8 mouse cellular contexts compared by ENCODE assay signal in genomic region chr3:51364703-51365516, GRCm38 (mm10). TPM values are rescaled to one million over a fixed set of nuclear protein-coding genes. Genes with fewer than 3 reads are reported as not detected.
DNase-seq lines count a peak whose midpoint lies in the region; ATAC-seq and TF ChIP-seq lines count a peak whose summit lies in the region.

No protein-coding gene starts in this region.

- peak overlapping the region; percentile 50 for H3K9ac ChIP-seq in forebrain, embryonic 15.5 days (replicated peaks)
- peak overlapping the region; percentile 44; the same call in 1 of the 2 replicates for H3K9ac ChIP-seq in liver, postnatal 0 days (replicated peaks)
- peak overlapping the region; percentile 62 for H3K9ac ChIP-seq in neural tube, embryonic 13.5 days
- peak overlapping the region; percentile 51 for H3K9ac ChIP-seq in stomach, postnatal 0 days (ENCODE audit: low read length)

- 7% methylated on average over 31 of the region's 31 CpGs for WGBS in forebrain, embryonic 15.5 days
- WGBS in liver, postnatal 0 days (ENCODE audit: insufficient replicate concordance), result 5% methylated on average over 31 of the region's 31 CpGs
- 7% methylated on average over 31 of the region's 31 CpGs for WGBS in neural tube, embryonic 13.5 days
- 7% methylated on average over 31 of the region's 31 CpGs for WGBS in stomach, postnatal 0 days

- ATAC-seq in G1E (ENCODE audit: extremely low read depth, insufficient number of reproducible peaks, low FRiP score, poor library complexity, severe bottlenecking), result peak; percentile 83
- ATAC-seq in forebrain, embryonic 15.5 days (replicated peaks), result peak; percentile 94
- peak; percentile 92 for ATAC-seq in liver, postnatal 0 days
- peak; percentile 91 for ATAC-seq in neural tube, embryonic 13.5 days (ENCODE audit: low read depth)
- ATAC-seq in stomach, postnatal 0 days (ENCODE audit: low FRiP score, low TSS enrichment), result peak; percentile 69; the same call in 1 of the 2 replicates

- no peak for TF ChIP-seq CTCF in G1E (IDR thresholded peaks at IDR 0.05; ENCODE audit: low read depth, low read length)
- peak; percentile 93 for TF ChIP-seq CTCF in liver, postnatal 0 days (IDR thresholded peaks at IDR 0.05; ENCODE audit: low read depth)
- TF ChIP-seq CTCF in stomach, postnatal 0 days (IDR thresholded peaks at IDR 0.05; ENCODE audit: low read depth), result peak; percentile 94

- DNase-seq in G1E (ENCODE audit: low spot score), result peak; percentile 60
- peak; percentile 83 to 88 for DNase-seq in cerebellum, adult 18-20 months
- peak; percentile 64 for DNase-seq in heart, postnatal 25 days (ENCODE audit: low spot score)
- DNase-seq in layer of hippocampus, adult 18-20 months (ENCODE audit: low spot score in 2 of 2), result peak; percentile 80 to 89
- peak; percentile 80 for DNase-seq in liver, postnatal 0 days
- DNase-seq in stomach, postnatal 0 days (ENCODE audit: low spot score), result peak; percentile 72

- H3K27me3 ChIP-seq in G1E (ENCODE audit: insufficient read depth, low read length), result peaks cover 6% of the 10 kb centered on the region
- peaks cover 13% of the 10 kb centered on the region; the same call in 1 of the 2 replicates for H3K27me3 ChIP-seq in forebrain, embryonic 15.5 days
- no peaks in the 10 kb centered on the region for H3K27me3 ChIP-seq in liver, postnatal 0 days (ENCODE audit: insufficient read depth, low read length)
- H3K27me3 ChIP-seq in neural tube, embryonic 13.5 days, result peaks cover 15% of the 10 kb centered on the region
- H3K27me3 ChIP-seq in stomach, postnatal 0 days (ENCODE audit: control insufficient read depth, insufficient read depth, low read length), result no peaks in the 10 kb centered on the region

- peaks cover 36% of the 10 kb centered on the region for H3K4me1 ChIP-seq in G1E (ENCODE audit: insufficient read depth, low read depth, low read length)
- H3K4me1 ChIP-seq in forebrain, embryonic 15.5 days, result peaks cover 12% of the 10 kb centered on the region
- H3K4me1 ChIP-seq in liver, postnatal 0 days (ENCODE audit: insufficient read depth), result peaks cover 8% of the 10 kb centered on the region
- H3K4me1 ChIP-seq in neural tube, embryonic 13.5 days (replicated peaks), result peaks cover 9% of the 10 kb centered on the region
- 0 out of 2 replicates have a peak, but pooled peaks cover 3% of the 10 kb centered on the region for H3K4me1 ChIP-seq in stomach, postnatal 0 days (replicated peaks; ENCODE audit: control insufficient read depth, insufficient read depth)

- H3K27ac ChIP-seq in forebrain, embryonic 15.5 days (replicated peaks), result peak overlapping the region; percentile 32
- H3K27ac ChIP-seq in liver, postnatal 0 days (ENCODE audit: low read depth), result peak overlapping the region; percentile 31; the same call in 1 of the 2 replicates
- H3K27ac ChIP-seq in neural tube, embryonic 13.5 days (replicated peaks), result peak overlapping the region; percentile 39
- H3K27ac ChIP-seq in stomach, postnatal 0 days (replicated peaks), result 0 out of 2 replicates have a peak overlapping the region, but pooled peaks have one; percentile 49

- peaks cover 4% of the 10 kb centered on the region for H3K9me3 ChIP-seq in G1E (replicated peaks)
- no peaks in the 10 kb centered on the region for H3K9me3 ChIP-seq in forebrain, embryonic 15.5 days
- no peaks in the 10 kb centered on the region for H3K9me3 ChIP-seq in liver, postnatal 0 days (ENCODE audit: low read length)
- no peaks in the 10 kb centered on the region; the same call in 1 of the 2 replicates for H3K9me3 ChIP-seq in neural tube, embryonic 13.5 days
- H3K9me3 ChIP-seq in stomach, postnatal 0 days (ENCODE audit: control insufficient read depth, low read length), result no peaks in the 10 kb centered on the region

- intact Hi-C loops in heart, postnatal 25 days (cut with DNase I), result loop anchor here (1.0 to 10.0 kb wide), 4 partner anchors 42 to 210 kb away; partner anchors contain the start of gene Ndufc1

- H3K4me2 ChIP-seq in forebrain, embryonic 15.5 days (replicated peaks), result peak overlapping the region; percentile 76
- H3K4me2 ChIP-seq in liver, postnatal 0 days (ENCODE audit: low read depth, low read length), result peak overlapping the region; percentile 81
- H3K4me2 ChIP-seq in neural tube, embryonic 13.5 days, result peak overlapping the region; percentile 76
- peak overlapping the region; percentile 83 for H3K4me2 ChIP-seq in stomach, postnatal 0 days (replicated peaks; ENCODE audit: low read depth)

- no peaks in the 10 kb centered on the region for H3K36me3 ChIP-seq in G1E (replicated peaks)
- H3K36me3 ChIP-seq in forebrain, embryonic 15.5 days, result no peaks in the 10 kb centered on the region
- no peaks in the 10 kb centered on the region for H3K36me3 ChIP-seq in liver, postnatal 0 days (replicated peaks; ENCODE audit: insufficient read depth, low read length)
- no peaks in the 10 kb centered on the region for H3K36me3 ChIP-seq in neural tube, embryonic 13.5 days
- no peaks in the 10 kb centered on the region for H3K36me3 ChIP-seq in stomach, postnatal 0 days (ENCODE audit: control insufficient read depth, insufficient read depth, low read length)

- H3K4me3 ChIP-seq in G1E (ENCODE audit: low read depth, low read length), result peak overlapping the region; percentile 32; the same call in 1 of the 2 replicates
- H3K4me3 ChIP-seq in forebrain, embryonic 15.5 days, result peak overlapping the region; percentile 41
- peak overlapping the region; percentile 44 for H3K4me3 ChIP-seq in liver, postnatal 0 days (ENCODE audit: low read depth, low read length)
- peak overlapping the region; percentile 41 for H3K4me3 ChIP-seq in neural tube, embryonic 13.5 days
- peak overlapping the region; percentile 43 for H3K4me3 ChIP-seq in stomach, postnatal 0 days (ENCODE audit: low read depth, low read length)

- peak; percentile 61; the same call in 1 of the 2 replicates for TF ChIP-seq EP300 in liver, postnatal 0 days (IDR thresholded peaks at IDR 0.05; ENCODE audit: low read depth)
- TF ChIP-seq EP300 in stomach, postnatal 0 days (optimal IDR thresholded peaks at IDR 0.05), result no peak

RNA-seq across cellular contexts. Expression of gene Elf2, which starts 24.4 kb away (rescaled TPM):
- total RNA-seq in G1E (2014; fragmentation: Nextera tagmentation) (67.8 and 73.6 TPM in 2 replicates), G1E (2017) (98.1 and 111 TPM in 2 replicates)
- 38.1 and 52.6 TPM in 2 replicates for polyA plus RNA-seq in G1E (2012)
- 53.6 and 54.8 TPM in 2 replicates for polyA plus RNA-seq in forebrain, embryonic 15.5 days (2015; fragmentation: Nextera tagmentation; extraction: Ambion mirVana)
- 10 to 100 TPM; 55.6 to 65.7 TPM for total RNA-seq in heart, postnatal 25 days (2021)
- total RNA-seq in layer of hippocampus, adult 18-20 months (2021), result 10 to 100 TPM; 66.7 to 67.4 TPM
- 19.6 and 22.1 TPM in 2 replicates for polyA plus RNA-seq in liver, postnatal 0 days (2015; fragmentation: Nextera tagmentation; extraction: Ambion mirVana)
- polyA plus RNA-seq in neural tube, embryonic 13.5 days (2015; fragmentation: Nextera tagmentation; extraction: Ambion mirVana), result 39.1 and 46.4 TPM in 2 replicates
- polyA plus RNA-seq in stomach, postnatal 0 days (2015; fragmentation: Nextera tagmentation; extraction: Ambion mirVana), result 32.4 and 36.3 TPM in 2 replicates

RNA-seq across cellular contexts. Expression of gene Mgarp, which starts 31.6 kb away (rescaled TPM):
- total RNA-seq in G1E (2014; fragmentation: Nextera tagmentation), result 5.6 and 6.6 TPM in 2 replicates
- total RNA-seq in G1E (2017), result 20.3 and 24.7 TPM in 2 replicates
- 14.4 and 16.8 TPM in 2 replicates for polyA plus RNA-seq in G1E (2012)
- 0.50 and 0.60 TPM in 2 replicates for polyA plus RNA-seq in forebrain, embryonic 15.5 days (2015; fragmentation: Nextera tagmentation; extraction: Ambion mirVana)
- total RNA-seq in heart, postnatal 25 days (2021), result under 1 TPM; 0.23 to 0.31 TPM
- not detected for total RNA-seq in layer of hippocampus, adult 18-20 months (2021)
- polyA plus RNA-seq in liver, postnatal 0 days (2015; fragmentation: Nextera tagmentation; extraction: Ambion mirVana), result 0.34 and 0.60 TPM in 2 replicates
- 0.28 and 1.7 TPM in 2 replicates for polyA plus RNA-seq in neural tube, embryonic 13.5 days (2015; fragmentation: Nextera tagmentation; extraction: Ambion mirVana)
- 0.73 and 0.82 TPM in 2 replicates for polyA plus RNA-seq in stomach, postnatal 0 days (2015; fragmentation: Nextera tagmentation; extraction: Ambion mirVana)

RNA-seq across cellular contexts. Expression of gene Ndufc1, which starts 43.9 kb away (rescaled TPM):
- total RNA-seq in G1E (2014; fragmentation: Nextera tagmentation) (199 and 247 TPM in 2 replicates), G1E (2017) (106 and 114 TPM in 2 replicates)
- polyA plus RNA-seq in G1E (2012), result 16.7 and 38.6 TPM in 2 replicates
- polyA plus RNA-seq in forebrain, embryonic 15.5 days (2015; fragmentation: Nextera tagmentation; extraction: Ambion mirVana), result 732 and 752 TPM in 2 replicates
- 1,000 to 10,000 TPM; 1,646 to 1,675 TPM for total RNA-seq in heart, postnatal 25 days (2021)
- 100 to 1,000 TPM; 288 to 339 TPM for total RNA-seq in layer of hippocampus, adult 18-20 months (2021)
- polyA plus RNA-seq in liver, postnatal 0 days (2015; fragmentation: Nextera tagmentation; extraction: Ambion mirVana), result 766 and 780 TPM in 2 replicates
- polyA plus RNA-seq in neural tube, embryonic 13.5 days (2015; fragmentation: Nextera tagmentation; extraction: Ambion mirVana), result 833 and 860 TPM in 2 replicates
- 884 and 979 TPM in 2 replicates for polyA plus RNA-seq in stomach, postnatal 0 days (2015; fragmentation: Nextera tagmentation; extraction: Ambion mirVana)

RNA-seq across cellular contexts. Expression of gene Naa15, which starts 50.0 kb away (rescaled TPM):
- total RNA-seq in G1E (2014; fragmentation: Nextera tagmentation) (131 and 138 TPM in 2 replicates), G1E (2017) (52.5 and 63.5 TPM in 2 replicates)
- polyA plus RNA-seq in G1E (2012), result 15.9 and 28.6 TPM in 2 replicates
- polyA plus RNA-seq in forebrain, embryonic 15.5 days (2015; fragmentation: Nextera tagmentation; extraction: Ambion mirVana), result 56.5 and 65.6 TPM in 2 replicates
- total RNA-seq in heart, postnatal 25 days (2021), result 10 to 100 TPM; 41.6 to 47.1 TPM
- total RNA-seq in layer of hippocampus, adult 18-20 months (2021), result 10 to 100 TPM; 50.9 to 60.0 TPM
- polyA plus RNA-seq in liver, postnatal 0 days (2015; fragmentation: Nextera tagmentation; extraction: Ambion mirVana), result 11.3 and 11.9 TPM in 2 replicates
- 49.8 and 54.2 TPM in 2 replicates for polyA plus RNA-seq in neural tube, embryonic 13.5 days (2015; fragmentation: Nextera tagmentation; extraction: Ambion mirVana)
- 16.3 and 19.0 TPM in 2 replicates for polyA plus RNA-seq in stomach, postnatal 0 days (2015; fragmentation: Nextera tagmentation; extraction: Ambion mirVana)

Comparison
In these comparisons a context has a peak if more than half of its experiments do, and no peak if none do; other contexts are left out.
1. Peak in every context shown above with its lines: DNase-seq, ATAC-seq, H3K4me3 ChIP-seq and H3K27ac ChIP-seq.
2. RNA of gene Ndufc1, which starts 43.9 kb away (polyA plus RNA-seq): 884 to 979 TPM in stomach, postnatal 0 days, 833 to 860 TPM in neural tube, embryonic 13.5 days, 766 to 780 TPM in liver, postnatal 0 days and 732 to 752 TPM in forebrain, embryonic 15.5 days; 16.7 to 38.6 TPM in G1E; every median in the first group is over 10 times any median in the second.